Mouse (Mus musculus): ENCODE results near the gene Cttnbp2nl. TPM values are rescaled to one million over a fixed set of nuclear protein-coding genes. Genes with fewer than 3 reads are reported as not detected.

Cttnbp2nl gene
- total and polyA plus RNA-seq, 2 experiments from 2014 or later, result 31.7 to 44.9 TPM

DNA sequence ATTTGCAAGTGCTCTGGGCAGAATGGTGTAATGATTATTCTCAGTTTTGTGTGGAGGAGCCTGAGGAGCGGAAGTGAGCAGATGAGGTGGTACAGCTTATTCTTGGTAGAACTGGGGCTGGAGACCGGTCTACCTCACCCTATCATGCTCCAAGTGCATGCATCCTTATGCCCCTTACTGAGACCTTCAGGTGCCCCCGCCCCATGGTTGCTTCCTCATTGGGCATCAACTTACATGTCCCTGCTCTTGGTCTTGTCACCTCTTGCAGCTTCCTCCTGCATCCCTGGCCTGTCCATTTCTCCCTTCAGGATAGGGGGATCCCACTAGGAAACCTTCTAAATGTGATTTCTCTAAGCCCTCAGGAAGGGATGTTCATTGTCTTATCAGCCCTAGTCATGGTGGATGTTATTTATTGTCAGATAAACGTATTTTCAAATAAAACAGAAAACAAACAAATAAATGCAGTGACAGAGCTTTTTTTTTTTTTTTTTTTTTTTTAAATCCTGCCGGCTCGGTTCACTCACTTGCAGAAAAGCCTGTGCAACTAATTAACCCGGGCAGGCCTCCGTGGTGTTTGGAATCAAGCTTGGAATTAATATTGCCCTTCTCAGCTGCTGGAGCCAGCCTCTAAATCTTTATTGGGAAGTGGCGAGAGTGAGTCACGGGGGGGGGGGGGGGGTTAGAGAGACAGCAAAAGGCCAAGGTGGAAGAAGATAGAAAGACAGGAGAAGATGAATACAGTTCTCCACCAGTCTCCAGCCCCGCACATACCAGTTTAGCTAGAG is 40.0 kb upstream of the Cttnbp2nl start:
- no peak overlapping the region for H3K4me2 ChIP-seq (ENCODE audit: low read depth)
- no peaks in the 10 kb centered on the region for H3K36me3 ChIP-seq (ENCODE audit: insufficient read depth)
- ATAC-seq (no peak), DNase-seq (no peak)
- 46% methylated on average over 11 of the region's 11 CpGs for WGBS
- H3K4me3 ChIP-seq (ENCODE audit: low read depth, low read length), result no peak overlapping the region
- no peak overlapping the region for H3K27ac ChIP-seq (ENCODE audit: low read depth, low read length)
- no peak overlapping the region for H3K9ac ChIP-seq
- no peak for TF ChIP-seq CTCF (IDR thresholded peaks at IDR 0.05; ENCODE audit: low read depth)
- no peaks in the 10 kb centered on the region for H3K27me3 ChIP-seq (ENCODE audit: insufficient read depth, low read length)
- no peaks in the 10 kb centered on the region for H3K9me3 ChIP-seq (ENCODE audit: low read length)
- no peaks in the 10 kb centered on the region for H3K4me1 ChIP-seq (ENCODE audit: insufficient read depth)

DNA sequence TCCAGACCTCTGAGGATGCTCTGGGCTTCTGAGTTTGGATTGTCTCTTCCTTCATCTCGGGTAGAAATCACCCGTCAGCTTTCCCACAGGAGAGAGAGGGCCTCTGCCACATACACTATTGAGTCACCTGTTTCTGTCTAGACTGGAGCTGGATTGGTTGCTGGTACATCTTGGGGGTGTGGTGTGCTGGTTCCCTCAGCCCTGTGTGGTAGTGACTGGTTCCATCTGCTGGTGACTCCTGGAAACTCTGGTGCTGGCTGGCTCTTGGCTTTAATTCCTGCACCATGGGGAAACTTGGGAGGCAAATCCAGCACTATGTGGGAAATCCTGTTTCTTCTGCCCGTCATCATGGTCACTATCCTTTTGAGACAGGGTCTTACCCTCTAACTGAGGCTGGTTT is 38.0 kb upstream of the Cttnbp2nl start:
- ATAC-seq (peak; percentile 88), DNase-seq (peak; percentile 25)
- peak; percentile 61 for TF ChIP-seq CTCF (IDR thresholded peaks at IDR 0.05; ENCODE audit: low read depth)
- WGBS, result 25% methylated on average over 3 of the region's 3 CpGs
- Histone ChIP-seq H3K36me3 (ENCODE audit: insufficient read depth) (no peaks in the 10 kb centered on the region), H3K4me3 (ENCODE audit: low read depth, low read length) (no peak overlapping the region), H3K4me1 (ENCODE audit: insufficient read depth) (no peaks in the 10 kb centered on the region), H3K9me3 (ENCODE audit: low read length) (no peaks in the 10 kb centered on the region), H3K9ac (no peak overlapping the region), H3K27ac (ENCODE audit: low read depth, low read length) (no peak overlapping the region), H3K4me2 (ENCODE audit: low read depth) (no peak overlapping the region), H3K27me3 (ENCODE audit: insufficient read depth, low read length) (no peaks in the 10 kb centered on the region)

DNA sequence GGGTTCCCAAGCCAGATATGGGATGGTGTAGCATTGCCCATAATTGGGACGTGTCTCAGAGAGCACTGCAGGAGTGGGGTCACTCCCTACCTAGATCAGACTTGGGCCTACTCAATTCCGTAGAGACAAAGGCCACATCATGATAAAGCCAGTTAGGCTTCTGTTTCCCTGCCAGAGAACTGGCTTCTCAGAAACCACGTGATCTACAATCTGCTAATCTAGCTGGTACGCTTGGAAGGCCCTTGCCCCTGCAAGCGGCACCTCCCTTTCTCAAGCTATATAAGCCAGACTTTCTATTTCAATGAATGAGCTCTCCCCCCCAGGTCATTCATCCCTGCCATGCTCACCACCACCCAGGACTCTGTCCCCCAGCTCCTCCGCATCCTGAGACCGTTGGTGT is 37.2 kb upstream of the Cttnbp2nl start:
- DNase-seq (no peak), ATAC-seq (no peak)
- Histone ChIP-seq H3K9me3 (ENCODE audit: low read length) (no peaks in the 10 kb centered on the region), H3K27ac (ENCODE audit: low read depth, low read length) (no peak overlapping the region), H3K27me3 (ENCODE audit: insufficient read depth, low read length) (no peaks in the 10 kb centered on the region), H3K4me3 (ENCODE audit: low read depth, low read length) (no peak overlapping the region), H3K9ac (no peak overlapping the region), H3K4me1 (ENCODE audit: insufficient read depth) (no peaks in the 10 kb centered on the region), H3K36me3 (ENCODE audit: insufficient read depth) (no peaks in the 10 kb centered on the region), H3K4me2 (ENCODE audit: low read depth) (no peak overlapping the region)
- WGBS, result 92% methylated on average over 7 of the region's 7 CpGs
- no peak for TF ChIP-seq CTCF (IDR thresholded peaks at IDR 0.05; ENCODE audit: low read depth)

DNA sequence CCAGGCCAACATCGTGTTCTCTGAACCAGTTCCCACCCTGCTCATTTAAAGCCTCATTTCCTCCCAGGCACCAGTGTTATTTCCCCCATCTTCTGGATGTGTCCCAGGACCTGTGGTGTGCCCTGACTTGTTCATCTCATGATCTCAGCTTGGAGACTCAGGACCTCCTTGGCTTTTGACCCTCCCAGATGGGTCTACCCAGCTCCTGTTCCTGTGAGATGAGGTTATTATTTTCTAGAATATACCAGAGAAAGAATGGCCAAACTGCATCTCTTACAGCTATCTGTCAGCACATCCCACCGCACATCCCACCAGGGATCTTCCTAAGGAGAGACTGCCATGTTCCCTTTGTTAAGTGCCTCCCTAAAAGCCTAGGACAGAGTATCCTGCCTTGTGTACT is 35.7 kb upstream of the Cttnbp2nl start:
- H3K9ac ChIP-seq, result no peak overlapping the region
- DNase-seq, result no peak
- H3K36me3 ChIP-seq (ENCODE audit: insufficient read depth), result no peaks in the 10 kb centered on the region
- H3K9me3 ChIP-seq (ENCODE audit: low read length), result no peaks in the 10 kb centered on the region
- no peak for ATAC-seq
- no peaks in the 10 kb centered on the region for H3K27me3 ChIP-seq (ENCODE audit: insufficient read depth, low read length)
- H3K4me1 ChIP-seq (ENCODE audit: insufficient read depth), result no peaks in the 10 kb centered on the region
- no peak overlapping the region for H3K27ac ChIP-seq (ENCODE audit: low read depth, low read length)
- no peak overlapping the region for H3K4me3 ChIP-seq (ENCODE audit: low read depth, low read length)
- H3K4me2 ChIP-seq (ENCODE audit: low read depth), result no peak overlapping the region
- 89% methylated on average over 2 of the region's 2 CpGs for WGBS
- TF ChIP-seq CTCF (IDR thresholded peaks at IDR 0.05; ENCODE audit: low read depth), result no peak

DNA sequence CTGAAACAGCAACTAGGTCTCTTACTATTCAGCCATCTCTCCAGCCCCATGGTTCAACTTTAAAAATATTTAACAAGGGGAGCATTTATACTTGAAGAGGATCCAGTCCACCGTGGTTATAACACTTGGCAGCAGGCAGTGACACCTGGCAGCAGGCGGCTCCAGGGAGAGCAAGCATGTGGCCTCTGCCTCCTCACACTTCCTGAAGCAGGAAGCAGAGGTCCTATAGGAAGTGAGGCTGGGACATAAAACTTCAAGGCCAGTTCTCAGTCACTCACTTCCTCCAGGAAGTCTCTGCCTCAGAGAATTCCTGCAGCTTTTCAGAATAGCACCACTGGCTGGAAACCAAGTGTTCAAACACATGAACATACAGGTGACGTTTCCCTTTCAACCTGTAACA is 34.4 kb upstream of the Cttnbp2nl start:
- 58% methylated on average over 3 of the region's 3 CpGs for WGBS
- H3K9me3 ChIP-seq (ENCODE audit: low read length), result no peaks in the 10 kb centered on the region
- no peaks in the 10 kb centered on the region for H3K4me1 ChIP-seq (ENCODE audit: insufficient read depth)
- no peak for TF ChIP-seq CTCF (IDR thresholded peaks at IDR 0.05; ENCODE audit: low read depth)
- no peak overlapping the region for H3K9ac ChIP-seq
- no peaks in the 10 kb centered on the region for H3K36me3 ChIP-seq (ENCODE audit: insufficient read depth)
- ATAC-seq, result no peak
- H3K27me3 ChIP-seq (ENCODE audit: insufficient read depth, low read length), result no peaks in the 10 kb centered on the region
- DNase-seq, result no peak
- H3K4me3 ChIP-seq (ENCODE audit: low read depth, low read length), result no peak overlapping the region
- H3K27ac ChIP-seq (ENCODE audit: low read depth, low read length), result no peak overlapping the region
- no peak overlapping the region for H3K4me2 ChIP-seq (ENCODE audit: low read depth)

DNA sequence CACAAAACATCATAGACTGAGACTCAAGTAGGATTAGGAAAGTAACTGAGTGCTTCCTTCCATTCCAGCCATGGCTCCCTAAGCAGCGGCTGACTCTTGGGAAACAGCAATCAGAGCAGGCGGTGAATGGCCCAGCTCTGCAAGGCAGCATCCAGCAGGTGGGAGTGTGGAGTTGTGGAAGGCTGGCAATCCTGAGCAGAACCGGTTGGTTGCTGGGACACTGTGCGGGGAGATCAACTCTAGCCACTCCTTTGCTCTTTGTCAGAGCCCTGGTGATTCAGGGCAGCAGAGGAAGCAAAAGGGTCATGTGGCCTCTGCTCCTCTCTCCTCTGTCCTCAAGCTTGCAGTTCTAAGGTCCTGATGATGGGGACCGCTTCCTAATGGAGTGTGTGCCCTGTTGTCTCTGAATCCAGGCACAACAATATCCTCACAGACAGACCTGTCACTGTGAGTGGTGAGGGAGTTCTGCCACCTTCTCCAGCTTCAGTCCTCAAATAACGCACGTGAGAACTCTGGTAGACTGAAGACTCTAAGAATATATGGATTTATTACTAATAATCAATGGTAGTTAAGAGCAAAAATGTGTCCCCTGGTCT is 25.4 kb upstream of the Cttnbp2nl start:
- Histone ChIP-seq H3K4me3 (ENCODE audit: low read depth, low read length) (no peak overlapping the region), H3K27me3 (ENCODE audit: insufficient read depth, low read length) (no peaks in the 10 kb centered on the region), H3K27ac (ENCODE audit: low read depth, low read length) (no peak overlapping the region), H3K9me3 (ENCODE audit: low read length) (no peaks in the 10 kb centered on the region), H3K4me1 (ENCODE audit: insufficient read depth) (no peaks in the 10 kb centered on the region), H3K36me3 (ENCODE audit: insufficient read depth) (no peaks in the 10 kb centered on the region), H3K4me2 (ENCODE audit: low read depth) (0 out of 2 replicates have a peak overlapping the region, but pooled peaks have one; percentile 6), H3K9ac (no peak overlapping the region)
- DNase-seq (peak; percentile 89), ATAC-seq (peak; percentile 99)
- peak; percentile 96 for TF ChIP-seq CTCF (IDR thresholded peaks at IDR 0.05; ENCODE audit: low read depth)
- WGBS, result 17% methylated on average over 7 of the region's 7 CpGs

DNA sequence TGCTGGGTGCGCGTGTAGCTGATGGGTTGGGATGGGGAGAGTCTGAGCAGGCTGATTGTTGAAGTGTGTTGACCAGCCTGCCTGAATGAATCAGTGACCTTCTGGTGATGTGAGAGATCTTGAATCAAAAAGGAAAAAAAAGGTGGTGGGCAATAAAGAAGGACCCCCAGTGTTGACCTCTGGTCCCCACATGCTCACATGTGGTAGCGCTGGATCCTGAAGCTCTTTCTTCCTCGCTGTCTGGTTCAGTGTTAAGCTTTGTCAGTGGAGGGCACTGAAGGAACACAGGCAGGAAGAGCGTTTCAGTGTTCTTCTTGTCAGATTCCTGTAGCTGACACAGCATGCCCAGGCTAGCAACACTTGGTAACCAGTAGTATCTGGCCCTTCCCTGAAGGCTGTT is 22.9 kb upstream of the Cttnbp2nl start:
- Histone ChIP-seq H3K36me3 (ENCODE audit: insufficient read depth) (no peaks in the 10 kb centered on the region), H3K9me3 (ENCODE audit: low read length) (no peaks in the 10 kb centered on the region), H3K27ac (ENCODE audit: low read depth, low read length) (no peak overlapping the region), H3K4me2 (ENCODE audit: low read depth) (no peak overlapping the region), H3K9ac (no peak overlapping the region), H3K4me1 (ENCODE audit: insufficient read depth) (no peaks in the 10 kb centered on the region), H3K27me3 (ENCODE audit: insufficient read depth, low read length) (no peaks in the 10 kb centered on the region), H3K4me3 (ENCODE audit: low read depth, low read length) (no peak overlapping the region)
- WGBS, result 98% methylated on average over 5 of the region's 5 CpGs
- no peak for TF ChIP-seq CTCF (IDR thresholded peaks at IDR 0.05; ENCODE audit: low read depth)
- no peak for DNase-seq
- no peak for ATAC-seq
